Mouse (Mus musculus) heart, postnatal 0 days (tissue): ENCODE data around the gene Arl6ip1. TPM values are rescaled to one million over a fixed set of nuclear protein-coding genes. Genes with fewer than 3 reads are reported as not detected.
A peak's percentile ranks its signal among the peaks of the same experiment; 100 is the strongest.

Experiments used
- ATAC-seq: fragments of 200-750 bp; cut with Nextera tagmentation; 2 replicates; pipeline ENCODE4 v1.8.0; 2017; ENCODE audit warnings: low read depth, moderate number of reproducible peaks, moderate library complexity; ENCODE audit not compliant: insufficient read depth
- DNase-seq: peaks from one replicate; pipeline ENCODE4 v3.0.0-alpha.2; 2016; ENCODE audit warnings: low spot score
- H3K27ac ChIP-seq: fragments of 300-500 bp; sonication (generic); 2 replicates; pipeline ENCODE4 v1.5.1; 2014; ENCODE audit warnings: low read depth, mild to moderate bottlenecking
- H3K27me3 ChIP-seq: fragments of 300-500 bp; sonication (generic); 2 replicates; pipeline ENCODE4 v1.6.1; 2014; ENCODE audit warnings: low read length, mixed read lengths; ENCODE audit not compliant: control insufficient read depth, insufficient read depth
- H3K36me3 ChIP-seq: fragments of 300-500 bp; sonication (generic); replicated peaks from 2 replicates; pipeline ENCODE4 v1.6.1; 2014; ENCODE audit warnings: low read length, mixed read lengths; ENCODE audit not compliant: control insufficient read depth, insufficient read depth
- H3K4me1 ChIP-seq: fragments of 300-500 bp; sonication (generic); 2 replicates; pipeline ENCODE4 v1.6.1; 2014; ENCODE audit warnings: antibody characterized with exemption; ENCODE audit not compliant: control insufficient read depth, insufficient read depth
- H3K4me2 ChIP-seq: fragments of 300-500 bp; sonication (generic); 2 replicates; pipeline ENCODE4 v1.6.1; 2014; ENCODE audit warnings: low read depth, mild to moderate bottlenecking, low read length, moderate library complexity
- H3K4me3 ChIP-seq: fragments of 300-500 bp; sonication (generic); 2 replicates; pipeline ENCODE4 v1.5.1; 2014; ENCODE audit warnings: low read depth, low read length
- H3K9ac ChIP-seq: fragments of 300-500 bp; sonication (generic); replicated peaks from 2 replicates; pipeline ENCODE4 v1.6.1; 2014; ENCODE audit warnings: low read depth, low read length, mixed read lengths
- H3K9me3 ChIP-seq: fragments of 300-500 bp; sonication (generic); replicated peaks from 2 replicates; pipeline ENCODE4 v1.6.1; 2016; ENCODE audit warnings: low read length; ENCODE audit not compliant: control insufficient read depth
- CTCF ChIP-seq: IDR thresholded peaks from 2 replicates; pipeline ENCODE4 v1.5.1; 2016; ENCODE audit warnings: antibody characterized with exemption, control low read depth, low read depth
- EP300 ChIP-seq: IDR thresholded peaks from 2 replicates; pipeline ENCODE4 v1.6.1; 2016; ENCODE audit warnings: antibody characterized with exemption, low read depth
- WGBS: fragments of 180-500 bp; shearing (Covaris S2); extraction: QIAGEN DNeasy Blood & Tissue Kit; methylation state at CpG from one replicate; pipeline ENCODE4 v1.1.7; 2014; 5-methylcytosine and 5-hydroxymethylcytosine counted together
- polyA plus RNA-seq: library from polyadenylated mRNA; unstranded; fragments of >200 nt; fragmentation: Nextera tagmentation; extraction: Ambion mirVana; gene quantifications from 2 replicates; pipeline ENCODE4 v1.2.1, GENCODE M21; 2015
- total RNA-seq: library from RNA; depleted of rRNA; stranded (reverse); fragments of >200 nt; gene quantifications from 2 replicates; pipeline ENCODE4 v1.2.3, GENCODE M21; 2014; ENCODE audit warnings: low replicate concordance

Gene Arl6ip1
- total and polyA plus RNA-seq, 2 experiments from 2014 or later = 125 to 141 TPM

DNA sequence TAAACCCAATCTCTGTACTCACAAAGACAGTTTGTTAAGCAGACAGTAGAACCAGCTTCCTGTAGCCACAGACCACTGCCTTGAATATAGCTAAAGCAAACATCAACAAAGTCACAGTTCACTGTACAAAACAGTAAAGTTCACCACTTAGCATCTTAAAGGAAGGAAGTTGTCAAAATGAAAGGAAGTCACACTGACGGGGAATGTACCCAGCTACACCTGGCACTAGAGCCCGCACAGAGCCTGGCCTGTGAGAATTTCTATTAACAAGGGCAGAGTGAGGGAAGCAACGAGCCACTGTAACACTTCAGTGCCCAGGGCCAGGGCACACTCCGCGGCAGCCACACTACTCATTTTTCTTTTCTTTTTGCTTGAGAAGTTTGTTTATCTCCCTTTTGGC lies 9.5 kb downstream of the Arl6ip1 start:
- Histone ChIP-seq H3K27me3 (no peaks in the 10 kb centered on the region), H3K27ac (no peak overlapping the region), H3K9me3 (no peaks in the 10 kb centered on the region), H3K4me1 (peaks cover 3% of the 10 kb centered on the region; the same call in 1 of the 2 replicates), H3K36me3 (peaks cover 60% of the 10 kb centered on the region), H3K4me3 (no peak overlapping the region), H3K4me2 (no peak overlapping the region), H3K9ac (no peak overlapping the region)
- TF ChIP-seq EP300 (no peak), CTCF (no peak)
- ATAC-seq (no peak), DNase-seq (no peak)
- WGBS = 71% methylated on average over 5 of the region's 5 CpGs

DNA sequence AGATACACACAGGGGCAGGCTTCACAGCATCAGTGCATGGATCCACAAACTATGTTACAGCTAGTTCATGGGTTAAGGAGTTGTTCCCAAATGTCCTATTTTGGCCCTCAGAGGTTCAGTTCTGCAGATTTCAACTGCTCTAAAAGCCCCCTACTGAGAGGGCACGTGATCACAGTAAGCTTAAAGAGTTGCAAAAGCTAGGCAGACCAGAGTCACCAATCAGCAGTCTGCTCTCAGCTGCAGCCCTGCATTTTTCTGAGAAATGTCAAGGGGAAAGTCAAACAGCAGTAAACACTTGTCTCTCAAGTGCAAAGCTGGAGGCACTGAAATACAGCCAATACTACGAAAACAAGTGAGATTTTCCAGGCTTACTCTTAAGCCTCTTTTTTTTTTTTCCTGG lies 10.3 kb downstream of the Arl6ip1 start:
- H3K4me3 ChIP-seq = no peak overlapping the region
- H3K36me3 ChIP-seq = peaks cover 61% of the 10 kb centered on the region
- H3K4me2 ChIP-seq = no peak overlapping the region
- DNase-seq = no peak
- no peaks in the 10 kb centered on the region for H3K27me3 ChIP-seq
- TF ChIP-seq EP300 (no peak), CTCF (no peak)
- no peak overlapping the region for H3K27ac ChIP-seq
- no peak overlapping the region for H3K9ac ChIP-seq
- H3K4me1 ChIP-seq = peaks cover 11% of the 10 kb centered on the region; the same call in 1 of the 2 replicates
- 81% methylated on average over 2 of the region's 2 CpGs for WGBS
- ATAC-seq = no peak
- no peaks in the 10 kb centered on the region for H3K9me3 ChIP-seq

DNA sequence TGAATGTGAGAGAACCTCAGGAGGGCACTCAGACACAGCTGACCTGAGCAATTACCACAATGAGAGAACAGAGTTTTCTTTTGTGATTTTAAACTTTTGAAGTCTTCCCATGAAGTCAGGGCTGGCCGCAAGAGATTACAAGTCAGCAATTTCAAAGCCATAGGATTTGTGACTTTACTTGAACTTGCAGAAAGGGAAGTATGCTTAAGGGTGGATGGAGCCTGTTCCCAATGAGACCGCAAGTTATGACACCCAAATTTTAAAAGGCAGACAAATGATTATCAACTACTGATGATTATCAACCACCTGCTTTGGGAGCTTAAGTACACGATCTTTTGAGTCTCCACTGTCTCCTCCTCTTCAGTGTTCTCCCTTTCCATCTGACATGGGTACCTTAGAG lies 11.0 kb downstream of the Arl6ip1 start:
- no peak for ATAC-seq

DNA sequence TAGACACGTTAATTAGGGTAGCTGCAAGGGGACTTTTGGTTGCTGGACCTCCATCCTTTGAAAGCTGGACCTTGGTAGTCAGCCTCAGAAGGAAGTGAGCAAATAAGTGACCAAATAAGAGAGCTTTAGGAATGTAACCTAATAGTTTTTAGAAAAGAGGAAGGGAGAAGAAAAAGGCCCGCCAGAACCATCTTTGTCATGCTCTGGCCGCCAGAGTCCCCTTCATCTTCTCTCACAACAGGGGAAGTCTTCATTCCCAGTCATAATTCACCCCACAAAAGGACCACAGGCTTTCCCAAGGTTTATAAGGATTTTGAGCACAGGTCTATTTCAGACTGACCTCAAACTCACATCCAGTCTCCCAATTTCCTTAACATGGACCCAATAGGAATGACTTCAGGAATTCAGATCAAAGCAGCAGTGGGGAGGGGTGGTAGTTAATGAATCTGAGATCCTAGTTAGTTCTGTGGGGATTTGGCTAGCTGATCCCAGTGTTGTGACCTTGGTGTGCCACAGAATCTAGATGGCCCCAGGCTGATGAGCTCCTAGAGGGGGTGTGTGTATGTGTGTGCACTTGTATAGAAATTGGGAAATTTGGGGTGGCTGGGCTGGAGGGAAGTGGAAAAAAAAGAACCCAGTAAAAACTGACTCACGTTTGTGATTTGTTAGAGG lies 11.8 kb downstream of the Arl6ip1 start:
- Histone ChIP-seq H3K9ac (no peak overlapping the region), H3K27ac (no peak overlapping the region; the same call in 1 of the 2 replicates), H3K36me3 (peaks cover 68% of the 10 kb centered on the region), H3K4me3 (no peak overlapping the region), H3K9me3 (no peaks in the 10 kb centered on the region), H3K4me1 (peaks cover 26% of the 10 kb centered on the region), H3K27me3 (no peaks in the 10 kb centered on the region), H3K4me2 (no peak overlapping the region)
- TF ChIP-seq EP300 (no peak), CTCF (no peak)
- WGBS = 59% methylated on average over 4 of the region's 4 CpGs
- DNase-seq = no peak
- ATAC-seq = no peak

More for the DNA sequence above, 11.0 kb downstream of the Arl6ip1 start:
- WGBS = 83% methylated on average over 3 of the region's 3 CpGs
- no peak for DNase-seq
- Histone ChIP-seq H3K4me2 (no peak overlapping the region), H3K9me3 (no peaks in the 10 kb centered on the region), H3K9ac (no peak overlapping the region), H3K4me3 (no peak overlapping the region), H3K36me3 (peaks cover 63% of the 10 kb centered on the region), H3K27me3 (no peaks in the 10 kb centered on the region), H3K27ac (no peak overlapping the region), H3K4me1 (peaks cover 18% of the 10 kb centered on the region)
- no peak for TF ChIP-seq EP300
- TF ChIP-seq CTCF = no peak

DNA sequence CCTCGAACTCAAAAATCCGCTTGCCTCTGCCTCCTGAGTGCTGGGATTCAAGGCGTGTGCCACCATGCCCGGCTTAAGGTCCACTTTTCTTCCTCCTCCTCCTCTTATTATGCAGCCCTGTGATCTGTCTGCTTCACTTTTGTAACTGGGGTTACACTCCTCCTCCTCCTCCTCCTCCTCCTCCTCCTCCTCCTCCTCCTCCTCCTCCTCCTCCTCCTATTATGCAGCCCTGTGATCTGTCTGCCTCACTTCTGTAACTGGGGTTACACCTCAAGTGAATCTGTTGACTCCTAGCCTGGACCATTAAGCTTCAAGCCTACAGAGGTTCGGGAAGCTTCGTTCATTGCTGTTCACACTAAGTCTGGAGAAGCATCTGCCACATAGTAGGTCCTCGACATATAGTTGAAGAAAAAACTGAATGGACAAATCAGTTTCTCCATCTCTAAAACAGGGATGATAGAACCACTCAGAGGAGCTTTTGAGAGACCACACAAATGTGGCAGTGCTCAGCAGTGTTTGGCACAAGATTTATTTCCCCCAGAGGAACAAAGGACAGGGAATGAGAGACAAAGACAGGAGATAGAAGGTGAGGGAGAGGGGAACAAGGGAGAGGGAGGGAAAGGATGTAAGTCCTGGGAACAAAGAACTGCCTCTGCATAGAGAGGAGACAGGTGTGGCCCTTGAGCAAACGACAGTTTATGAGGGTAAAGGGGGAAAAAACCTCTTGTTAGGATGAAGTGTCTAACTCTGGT lies 12.5 kb downstream of the Arl6ip1 start:
- no peaks in the 10 kb centered on the region for H3K9me3 ChIP-seq
- H3K4me1 ChIP-seq = peaks cover 31% of the 10 kb centered on the region
- WGBS = 15% methylated on average over 8 of the region's 8 CpGs
- no peak for DNase-seq
- H3K4me3 ChIP-seq = peak overlapping the region; percentile 70
- H3K4me2 ChIP-seq = peak overlapping the region; percentile 92
- H3K27me3 ChIP-seq = no peaks in the 10 kb centered on the region
- H3K9ac ChIP-seq = no peak overlapping the region
- ATAC-seq = no peak
- H3K27ac ChIP-seq = no peak overlapping the region; the same call in 1 of the 2 replicates
- TF ChIP-seq CTCF (no peak), EP300 (no peak)
- peaks cover 68% of the 10 kb centered on the region for H3K36me3 ChIP-seq
